Mouse (Mus musculus) c-Kit-positive CD71-negative TER-119-negative erythroid progenitor cells, embryonic 14.5 days (primary cell): ENCODE results near the gene Ttl.

Source experiments
- DNase-seq: peaks from one replicate; pipeline ENCODE4 v3.0.0-alpha.2; 2013; ENCODE audit warnings: low read depth

Ttl gene

DNA sequence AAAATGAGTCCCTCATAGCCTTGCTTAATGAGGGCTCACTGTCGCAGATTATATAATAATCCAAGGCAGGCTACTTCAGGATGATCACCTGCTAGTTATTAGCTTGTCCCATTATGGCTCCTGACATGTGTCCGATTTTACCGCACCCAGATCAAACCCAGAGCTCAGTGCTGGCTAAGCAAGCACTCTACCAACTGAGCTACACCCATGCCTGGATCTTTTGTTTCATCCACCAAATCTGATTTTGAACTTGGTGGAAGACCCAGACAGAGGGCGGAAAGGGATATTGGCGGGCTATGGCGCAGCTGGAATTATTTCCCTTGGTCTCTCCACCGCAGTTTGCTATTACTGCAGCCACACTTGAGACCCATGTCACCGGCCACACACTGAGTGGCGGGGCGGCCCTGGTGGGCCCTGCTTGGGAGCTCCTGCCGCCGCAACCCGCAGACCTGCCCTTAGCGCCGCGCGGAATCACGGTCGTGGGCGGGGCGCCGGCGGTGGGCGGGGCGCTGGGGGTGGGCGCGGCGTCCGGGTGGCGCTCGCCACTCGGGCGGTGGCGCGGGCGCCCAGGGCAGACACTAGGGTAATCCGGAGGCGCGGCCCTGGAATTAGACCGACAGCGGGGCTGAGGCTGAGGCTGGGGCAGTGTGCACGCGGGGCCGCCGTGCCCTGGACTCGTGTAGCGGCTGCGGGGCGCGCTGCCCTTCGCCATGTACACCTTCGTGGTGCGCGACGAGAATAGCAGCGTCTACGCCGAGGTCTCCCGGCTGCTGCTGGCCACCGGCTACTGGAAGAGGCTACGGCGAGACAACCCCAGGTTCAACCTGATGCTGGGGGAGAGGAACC, at the start of gene Ttl:
TSS of gene Ttl (plus strand) at position 506 of the 846 bp plus-strand sequence.
- peak; percentile 52 for DNase-seq

GRCm38 (mm10) chr2:129020106-129020505, 45.6 kb upstream of the Ttl start:
- no peak for DNase-seq

DNA sequence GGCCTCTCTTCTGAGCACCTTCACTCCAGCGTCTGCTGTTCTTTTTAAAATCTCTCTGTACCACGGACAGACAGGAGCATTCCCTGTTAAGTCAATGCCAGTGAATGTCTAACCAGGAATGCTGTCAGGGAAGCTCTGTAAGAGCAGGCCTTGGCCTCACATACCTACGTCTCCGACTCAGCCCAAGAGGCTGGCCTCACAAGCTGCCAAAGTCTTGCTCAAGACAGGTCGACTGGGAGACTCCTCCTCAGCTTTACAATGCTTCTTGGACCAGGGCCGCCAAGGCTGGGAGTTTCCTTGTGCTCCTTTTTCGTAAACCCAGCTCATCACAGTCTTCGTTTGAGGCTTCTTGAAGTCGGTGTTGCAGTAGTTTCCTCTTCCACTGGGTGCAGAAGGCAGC, 40.9 kb upstream of the Ttl start:
- no peak for DNase-seq

DNA sequence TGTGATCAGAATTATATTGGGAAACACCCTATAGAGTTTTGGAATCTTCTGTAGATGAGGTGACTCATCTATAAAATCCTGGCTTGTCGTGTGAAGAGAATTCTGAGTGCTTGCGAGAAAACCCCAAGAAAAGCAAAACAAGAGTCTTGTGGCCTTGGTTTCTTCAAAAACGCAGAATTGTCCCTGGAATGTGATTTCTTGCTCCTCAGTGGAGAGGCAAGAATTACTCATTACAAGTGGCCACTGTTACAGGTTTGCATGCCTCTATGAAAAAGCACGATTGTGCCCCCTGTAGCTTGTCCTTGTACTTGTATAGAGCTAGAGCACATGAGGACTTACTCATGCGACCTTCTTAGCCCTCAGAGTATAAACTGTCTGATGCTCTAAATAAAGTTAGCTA, 30.4 kb upstream of the Ttl start:
- DNase-seq = no peak

GRCm38 (mm10) chr2:129038426-129038936, 27.3 kb upstream of the Ttl start:
- no peak for DNase-seq

DNA sequence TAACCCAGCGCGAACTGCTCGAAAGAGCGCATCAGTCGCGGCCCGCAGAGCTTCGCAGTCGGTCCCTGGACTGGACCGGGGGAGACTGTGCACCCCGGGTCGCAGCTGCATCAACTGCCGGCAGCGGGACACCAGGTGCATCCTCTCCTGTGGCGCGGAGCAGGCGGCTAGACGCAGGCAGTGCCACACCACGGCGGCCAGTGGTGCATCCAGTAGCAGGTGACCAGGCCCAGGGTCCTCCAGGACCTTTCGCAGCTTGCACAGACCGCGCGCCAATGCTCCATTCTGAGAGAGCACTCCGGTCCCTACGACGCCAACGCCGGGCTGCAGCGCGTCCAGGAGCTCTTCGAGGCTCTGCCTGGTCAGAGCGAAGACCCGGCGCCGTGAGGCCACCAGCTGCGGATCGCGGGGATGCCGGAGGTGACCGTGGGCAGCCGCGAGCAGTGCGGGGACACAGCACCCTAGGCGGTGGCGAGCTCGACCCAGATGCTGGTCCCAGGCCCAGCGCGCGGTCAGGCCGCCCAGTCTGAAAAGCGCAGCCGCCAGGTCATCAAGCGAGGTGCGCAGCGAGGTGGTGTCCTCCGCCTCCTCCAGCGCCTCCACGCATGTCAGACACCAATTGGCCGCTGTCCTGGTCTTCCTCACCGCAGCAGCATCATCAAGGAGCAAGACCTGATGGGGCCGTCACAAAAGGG, 26.7 kb upstream of the Ttl start:
- no peak for DNase-seq

- no peak for DNase-seq
Observed at GRCm38 (mm10) chr2:129040567-129040966, 25.2 kb upstream of the Ttl start.

GRCm38 (mm10) chr2:129046172-129046845, 19.4 kb upstream of the Ttl start:
- no peak for DNase-seq

GRCm38 (mm10) chr2:129046846-129047196, 18.9 kb upstream of the Ttl start:
- no peak for DNase-seq

- DNase-seq = no peak
Observed at GRCm38 (mm10) chr2:129047811-129048210, 17.9 kb upstream of the Ttl start, which contains the start of gene Vinac1. TSS of gene Vinac1 (minus strand) at chr2:129048172.

DNA sequence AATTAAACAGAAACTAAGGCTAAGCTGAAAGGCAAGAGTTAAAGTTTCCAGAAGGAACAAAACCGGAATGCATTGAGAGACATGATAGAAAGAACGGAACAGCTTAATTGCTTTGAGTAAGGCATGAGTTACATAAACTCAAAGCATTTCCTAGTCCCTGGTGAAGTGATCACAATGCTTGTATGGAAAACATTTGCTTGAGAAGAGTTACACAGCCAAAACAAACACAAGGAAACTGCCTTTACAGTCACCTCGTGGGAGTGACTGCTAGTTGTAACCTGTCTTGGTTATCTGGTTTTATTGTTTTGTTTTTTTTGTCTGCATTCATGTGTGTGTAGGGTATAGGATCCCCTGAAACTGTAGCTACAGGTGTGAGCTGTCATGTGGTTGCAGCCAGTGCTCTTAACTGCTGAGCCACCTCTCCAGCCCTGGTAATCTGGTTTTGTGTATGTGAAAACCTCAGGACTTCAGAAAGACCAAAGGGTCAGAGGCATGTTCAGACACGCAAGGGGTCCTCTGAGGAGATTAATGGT, 13.2 kb upstream of the Ttl start:
- no peak for DNase-seq

GRCm38 (mm10) chr2:129055741-129056140, 10.0 kb upstream of the Ttl start:
- DNase-seq = no peak

DNA sequence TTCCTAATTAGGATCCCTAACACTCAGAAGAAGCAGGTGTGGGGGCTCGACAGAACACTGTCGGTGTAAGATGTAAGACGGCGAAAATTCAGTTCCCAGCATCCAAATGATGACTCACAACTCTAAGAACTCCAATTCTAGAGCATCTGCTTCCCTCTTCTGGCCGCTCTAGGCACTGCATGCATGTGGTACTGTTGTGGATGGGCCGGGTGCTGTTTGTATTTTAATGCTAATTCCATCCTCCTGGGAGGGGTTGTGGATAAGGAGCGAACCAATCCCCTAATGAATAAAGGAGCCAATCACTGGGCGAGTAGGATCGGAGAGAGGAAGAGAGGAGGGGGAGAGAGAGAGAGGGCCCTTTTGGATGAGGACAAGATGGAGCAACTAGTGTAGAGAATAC, 9.1 kb upstream of the Ttl start:
- DNase-seq = no peak

DNA sequence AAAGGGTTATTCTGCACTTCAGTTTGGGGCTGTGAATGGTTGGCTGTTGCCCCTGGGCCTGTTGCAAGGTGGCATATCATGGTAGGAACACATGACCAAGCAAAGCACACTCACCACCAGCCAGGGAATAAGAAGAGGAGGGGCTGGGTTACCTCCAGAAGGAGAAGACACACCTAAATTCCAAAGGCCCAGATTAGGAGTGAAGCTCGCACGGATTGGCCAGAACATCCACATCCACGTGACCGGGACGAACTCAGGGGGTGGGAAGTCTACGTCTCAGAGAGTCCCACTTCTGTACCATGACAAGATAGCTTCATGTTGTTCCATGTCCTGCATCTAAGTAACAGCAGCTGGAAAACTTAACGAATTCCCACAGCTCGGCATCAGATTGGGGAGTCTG, 8.5 kb upstream of the Ttl start:
- no peak for DNase-seq

DNA sequence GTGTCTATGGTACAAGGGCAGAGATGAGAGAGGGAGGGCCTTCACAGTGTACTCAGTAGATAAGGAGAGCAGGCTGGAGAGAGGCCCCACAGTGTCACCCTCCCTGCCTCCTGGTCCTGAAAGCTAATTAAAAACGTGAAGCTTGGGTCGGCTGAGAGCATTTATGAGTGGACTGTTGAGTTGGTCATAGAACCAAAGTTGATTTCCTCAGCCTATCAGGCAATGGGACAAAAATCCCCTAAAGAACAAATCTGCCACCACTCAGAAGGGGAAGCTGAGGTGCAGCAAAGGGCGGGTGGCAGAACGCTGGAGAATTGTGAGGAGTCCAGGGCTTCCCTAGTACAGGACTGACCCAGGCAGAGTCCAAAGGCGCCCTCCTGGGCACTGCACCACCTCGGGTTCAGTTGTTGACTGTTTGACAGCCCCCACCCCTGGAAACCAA, 7.8 kb upstream of the Ttl start:
- no peak for DNase-seq

DNA sequence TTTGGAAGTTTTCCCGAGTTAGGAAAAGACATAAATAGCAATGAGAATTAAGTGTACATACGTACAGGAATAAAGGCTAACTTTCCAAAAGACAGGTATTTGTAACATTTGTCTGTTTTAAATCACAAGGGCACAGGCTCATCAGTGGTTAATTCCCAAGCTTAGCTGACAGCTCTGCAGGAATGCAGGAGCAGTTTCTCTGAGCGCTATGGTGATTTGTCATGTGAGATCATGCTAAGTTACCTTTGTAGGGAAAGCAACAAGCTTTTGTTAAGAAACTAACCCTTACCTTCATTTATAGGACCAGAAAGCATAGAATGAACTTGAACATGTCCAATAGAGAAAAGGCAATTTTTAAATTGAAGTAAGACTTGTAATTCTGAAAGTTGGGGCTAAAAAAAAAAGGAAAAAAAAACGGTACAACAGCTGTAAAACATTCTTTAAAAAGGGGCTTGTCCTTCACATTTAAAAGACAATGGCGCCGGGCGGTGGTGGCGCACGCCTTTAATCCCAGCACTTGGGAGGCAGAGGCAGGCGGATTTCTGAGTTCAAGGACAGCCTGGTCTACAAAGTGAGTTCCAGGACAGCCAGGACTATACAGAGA, 4.2 kb upstream of the Ttl start:
- no peak for DNase-seq

DNA sequence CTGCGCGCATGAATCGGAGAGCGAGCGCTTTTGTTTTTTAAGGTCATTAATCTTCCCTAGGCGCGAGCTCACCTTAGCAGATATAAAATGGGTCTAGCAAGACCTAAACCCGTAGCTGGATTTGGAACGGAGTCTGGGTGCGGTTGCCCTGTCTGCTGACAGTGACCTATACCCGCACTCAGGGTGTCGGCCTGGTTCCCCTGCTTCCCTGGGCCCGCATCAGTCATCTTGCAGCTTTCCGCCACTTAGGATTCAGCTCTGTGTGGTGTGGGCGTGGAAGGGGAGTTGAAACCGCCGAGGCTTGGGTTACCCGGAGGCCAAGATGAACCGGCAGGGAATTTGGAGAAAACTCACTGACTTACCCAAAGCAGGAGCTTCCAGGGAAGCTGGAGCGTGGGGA, 584 bp downstream of the Ttl start:
- DNase-seq = peak; percentile 33

GRCm38 (mm10) chr2:129070296-129070695, 4.6 kb downstream of the Ttl start:
- DNase-seq = no peak

GRCm38 (mm10) chr2:129078313-129078712, 12.6 kb downstream of the Ttl start:
- no peak for DNase-seq

GRCm38 (mm10) chr2:129079194-129079593, 13.5 kb downstream of the Ttl start:
- DNase-seq = no peak

GRCm38 (mm10) chr2:129081097-129081496, 15.4 kb downstream of the Ttl start:
- DNase-seq = no peak

DNA sequence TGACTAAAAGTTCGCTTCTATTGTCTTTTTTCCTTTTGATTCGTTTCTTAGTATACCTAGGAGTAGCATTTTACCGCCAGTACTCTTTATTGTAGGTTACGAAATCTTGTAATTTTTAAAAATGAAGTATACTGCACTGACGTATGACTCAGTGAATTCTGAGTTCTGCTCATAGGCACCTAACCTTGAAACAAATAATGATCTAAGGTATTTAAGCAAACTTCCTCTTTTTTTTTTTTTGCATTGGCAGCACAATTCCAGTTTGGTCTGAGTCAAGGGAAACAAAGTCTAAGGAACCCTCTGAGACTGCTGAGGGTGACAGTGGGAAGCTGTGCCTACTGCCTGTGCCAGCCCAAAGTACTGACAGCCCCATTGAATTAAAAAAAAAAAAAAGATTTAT, 17.8 kb downstream of the Ttl start:
- no peak for DNase-seq
